Mouse (Mus musculus) limb, embryonic 10.5 days (tissue): ENCODE results near the gene Eef2. TPM values are rescaled to one million over a fixed set of nuclear protein-coding genes. Genes with fewer than 3 reads are reported as not detected.
"Not testable (repeated sequence)": the region's sequence is repeated elsewhere in the genome, so short reads cannot be mapped to it uniquely, and the experiment has no call there.

Experiments
- DNase-seq: peaks from one replicate; pipeline ENCODE4 v3.0.0-alpha.2; 2017; ENCODE audit warnings: low spot score
- H3K27ac ChIP-seq: fragments of 300-500 bp; sonication (generic); 2 replicates; pipeline ENCODE4 v1.5.1; 2016; ENCODE audit warnings: mild to moderate bottlenecking
- H3K27me3 ChIP-seq: fragments of 300-500 bp; sonication (generic); 2 replicates; pipeline ENCODE4 v1.6.1; 2016; ENCODE audit warnings: low read depth, mild to moderate bottlenecking; ENCODE audit not compliant: poor library complexity, severe bottlenecking
- H3K36me3 ChIP-seq: fragments of 300-500 bp; sonication (generic); 2 replicates; pipeline ENCODE4 v1.6.1; 2016; ENCODE audit warnings: mild to moderate bottlenecking, moderate library complexity
- H3K4me1 ChIP-seq: fragments of 300-500 bp; sonication (generic); 2 replicates; pipeline ENCODE4 v1.6.1; 2016
- H3K4me3 ChIP-seq: fragments of 300-500 bp; sonication (generic); 2 replicates; pipeline ENCODE4 v1.5.1; 2016; ENCODE audit warnings: mild to moderate bottlenecking, moderate library complexity
- H3K9me3 ChIP-seq: fragments of 300-500 bp; sonication (generic); replicated peaks from 2 replicates; pipeline ENCODE4 v1.6.1; 2016; ENCODE audit warnings: mild to moderate bottlenecking
- WGBS: fragments of 180-500 bp; shearing (Covaris S2); methylation state at CpG from one replicate; pipeline ENCODE4 v1.1.7; 2016; 5-methylcytosine and 5-hydroxymethylcytosine counted together
- polyA plus RNA-seq: library from polyadenylated mRNA; unstranded; fragments of >200 nt; fragmentation: Nextera tagmentation; extraction: Ambion mirVana; gene quantifications from 2 replicates; pipeline ENCODE4 v1.2.1, GENCODE M21; 2016

Gene Eef2
- polyA plus RNA-seq, 1 experiment from 2014 or later, result 575 TPM

- H3K9me3 ChIP-seq, result no peaks in the 10 kb centered on the region
- H3K27ac ChIP-seq, result no peak within 1 kb of the TSS
- H3K36me3 ChIP-seq, result no peaks in the 10 kb centered on the region
- no peaks in the 10 kb centered on the region for H3K4me1 ChIP-seq
- H3K27me3 ChIP-seq, result peaks cover 24% of the 10 kb centered on the region
- WGBS, result 64% methylated on average over 13 of the region's 13 CpGs
- DNase-seq, result no peak
- H3K4me3 ChIP-seq, result no peak within 1 kb of the TSS
These were observed 25.7 kb downstream of the Eef2 start, which contains the start of gene Nmrk2 for GRCm38 (mm10) chr10:81201807-81202758. TSS of gene Nmrk2 (minus strand) at chr10:81202051.

- Histone ChIP-seq H3K4me1 (no peaks in the 10 kb centered on the region), H3K9me3 (no peaks in the 10 kb centered on the region), H3K36me3 (no peaks in the 10 kb centered on the region), H3K27ac (no peak overlapping the region), H3K27me3 (peaks cover 18% of the 10 kb centered on the region), H3K4me3 (no peak overlapping the region)
- no peak for DNase-seq
- WGBS, result 69% methylated on average over 8 of the region's 8 CpGs
These were observed 26.7 kb downstream of the Eef2 start for GRCm38 (mm10) chr10:81202978-81203720.

GRCm38 (mm10) chr10:81204137-81204536, 27.7 kb downstream of the Eef2 start:
- 72% methylated on average over 4 of the region's 4 CpGs for WGBS
- no peak overlapping the region for H3K27ac ChIP-seq
- no peaks in the 10 kb centered on the region for H3K36me3 ChIP-seq
- no peaks in the 10 kb centered on the region for H3K9me3 ChIP-seq
- H3K27me3 ChIP-seq, result peaks cover 18% of the 10 kb centered on the region
- no peak for DNase-seq
- no peak overlapping the region for H3K4me3 ChIP-seq
- no peaks in the 10 kb centered on the region for H3K4me1 ChIP-seq

- WGBS, result 94% methylated on average over 5 of the region's 5 CpGs
- H3K4me3 ChIP-seq, result no peak overlapping the region
- peaks cover 2% of the 10 kb centered on the region; the same call in 1 of the 2 replicates for H3K9me3 ChIP-seq
- H3K36me3 ChIP-seq, result no peaks in the 10 kb centered on the region
- no peak overlapping the region for H3K27ac ChIP-seq
- no peak for DNase-seq
- H3K4me1 ChIP-seq, result no peaks in the 10 kb centered on the region
- no peaks in the 10 kb centered on the region for H3K27me3 ChIP-seq
These were observed 33.7 kb downstream of the Eef2 start for GRCm38 (mm10) chr10:81210154-81210553.

GRCm38 (mm10) chr10:81216260-81216659, 39.8 kb downstream of the Eef2 start:
- 88% methylated on average over 6 of the region's 6 CpGs for WGBS
- no peak for DNase-seq
- no peaks in the 10 kb centered on the region for H3K36me3 ChIP-seq
- no peak overlapping the region for H3K4me3 ChIP-seq
- no peak overlapping the region for H3K27ac ChIP-seq
- no peaks in the 10 kb centered on the region; the same call in 1 of the 2 replicates for H3K9me3 ChIP-seq
- no peaks in the 10 kb centered on the region; the same call in 1 of the 2 replicates for H3K27me3 ChIP-seq
- H3K4me1 ChIP-seq, result 0 out of 2 replicates have a peak, but pooled peaks cover 3% of the 10 kb centered on the region

- no peaks in the 10 kb centered on the region; the same call in 1 of the 2 replicates for H3K9me3 ChIP-seq
- no peak overlapping the region for H3K27ac ChIP-seq
- WGBS, result 86% methylated on average over 6 of the region's 6 CpGs
- H3K27me3 ChIP-seq, result no peaks in the 10 kb centered on the region; the same call in 1 of the 2 replicates
- no peaks in the 10 kb centered on the region for H3K36me3 ChIP-seq
- no peak overlapping the region for H3K4me3 ChIP-seq
- no peak for DNase-seq
- 0 out of 2 replicates have a peak, but pooled peaks cover 3% of the 10 kb centered on the region for H3K4me1 ChIP-seq
These were observed 40.4 kb downstream of the Eef2 start for GRCm38 (mm10) chr10:81216810-81217209.

GRCm38 (mm10) chr10:81217267-81217666, 40.8 kb downstream of the Eef2 start:
- not testable (repeated sequence) for H3K27me3 ChIP-seq, H3K36me3 ChIP-seq, DNase-seq, H3K27ac ChIP-seq, H3K4me1 ChIP-seq, H3K9me3 ChIP-seq, H3K4me3 ChIP-seq
- 27% methylated on average over 1 of the region's 1 CpGs for WGBS

GRCm38 (mm10) chr10:81217964-81218363, 41.5 kb downstream of the Eef2 start:
- WGBS, result 38% methylated on average over 7 of the region's 7 CpGs
- H3K4me1 ChIP-seq, result 0 out of 2 replicates have a peak, but pooled peaks cover 3% of the 10 kb centered on the region
- no peaks in the 10 kb centered on the region for H3K9me3 ChIP-seq
- no peaks in the 10 kb centered on the region; the same call in 1 of the 2 replicates for H3K27me3 ChIP-seq
- peak; percentile 80 for DNase-seq
- no peaks in the 10 kb centered on the region for H3K36me3 ChIP-seq
- H3K4me3 ChIP-seq, result no peak overlapping the region
- no peak overlapping the region for H3K27ac ChIP-seq

GRCm38 (mm10) chr10:81221402-81222015, 45.1 kb downstream of the Eef2 start:
- H3K4me3 ChIP-seq, result no peak overlapping the region
- 84% methylated on average over 5 of the region's 5 CpGs for WGBS
- no peaks in the 10 kb centered on the region for H3K9me3 ChIP-seq
- no peaks in the 10 kb centered on the region for H3K36me3 ChIP-seq
- H3K27ac ChIP-seq, result no peak overlapping the region
- 0 out of 2 replicates have a peak, but pooled peaks cover 3% of the 10 kb centered on the region for H3K4me1 ChIP-seq
- DNase-seq, result no peak
- peaks cover 6% of the 10 kb centered on the region for H3K27me3 ChIP-seq

GRCm38 (mm10) chr10:81223731-81224130, 47.3 kb downstream of the Eef2 start:
- H3K27ac ChIP-seq, DNase-seq, H3K9me3 ChIP-seq, H3K4me3 ChIP-seq, H3K4me1 ChIP-seq, H3K36me3 ChIP-seq: not testable (repeated sequence)
- 48% methylated on average over 2 of the region's 2 CpGs for WGBS
- peaks cover 14% of the 10 kb centered on the region for H3K27me3 ChIP-seq

- peaks cover 56% of the 10 kb centered on the region for H3K27me3 ChIP-seq
- H3K27ac ChIP-seq, result no peak overlapping the region
- peak overlapping the region; percentile 17 for H3K4me3 ChIP-seq
- no peak for DNase-seq
- H3K4me1 ChIP-seq, result peaks cover 29% of the 10 kb centered on the region
- no peaks in the 10 kb centered on the region for H3K36me3 ChIP-seq
- no peaks in the 10 kb centered on the region for H3K9me3 ChIP-seq
- WGBS, result 9% methylated on average over 20 of the region's 20 CpGs
These were observed 53.5 kb downstream of the Eef2 start for GRCm38 (mm10) chr10:81229735-81230437.
